ENCODE assay signal across 12 mouse cellular contexts in the genomic region with DNA sequence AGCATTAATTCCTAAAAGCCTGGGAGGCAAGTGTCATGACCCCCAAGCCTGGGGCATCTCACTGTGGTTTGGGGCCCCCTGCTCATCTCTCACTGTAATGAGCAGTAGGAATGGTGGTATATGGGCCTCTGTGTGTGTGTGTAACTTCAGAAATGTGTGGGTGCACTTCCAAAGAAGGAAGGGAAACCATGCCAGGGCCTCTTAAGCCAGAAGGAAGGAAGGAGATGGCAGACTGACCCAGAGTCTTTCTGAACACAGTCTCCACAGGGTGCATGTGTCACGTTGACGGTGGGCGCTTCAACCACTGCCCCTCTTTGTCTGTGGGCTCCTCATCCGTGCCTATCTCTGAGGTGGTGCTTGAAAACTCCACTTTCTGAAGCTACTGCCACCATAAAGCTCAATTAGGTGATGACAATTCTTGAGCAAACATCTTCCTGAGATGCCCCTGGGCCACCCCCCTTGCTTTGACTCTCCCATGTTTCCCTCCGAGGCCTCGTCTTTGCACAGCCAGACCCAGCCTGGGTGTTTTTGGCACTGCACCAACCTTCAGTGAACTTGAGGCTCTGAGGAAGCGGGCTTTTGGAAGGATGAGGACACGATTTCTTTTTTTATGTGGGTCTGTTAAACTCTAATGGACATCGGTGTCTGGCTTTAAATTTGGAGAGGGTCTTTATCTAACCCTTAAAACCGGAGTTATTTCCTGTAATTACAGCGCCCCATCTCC. TPM values are rescaled to one million over a fixed set of nuclear protein-coding genes. Genes with fewer than 3 reads are reported as not detected.
A peak's percentile ranks its signal among the peaks of the same experiment; 100 is the strongest.
DNase-seq lines count a peak whose midpoint lies in the region; ATAC-seq lines count a peak whose summit lies in the region.
"Had no signal": no experiment of that assay in that cellular context is flagged by ENCODE, and none has a peak within 500 bp of the region (broad histone marks: within the 10 kb centered on the region; RNA-seq: fewer than 3 reads in every experiment).

No protein-coding gene starts in this region.

- no peaks in the 10 kb centered on the region for H3K27me3 ChIP-seq in hindbrain, embryonic 10.5 days (ENCODE audit: insufficient read depth, poor library complexity, severe bottlenecking)
- H3K27me3 ChIP-seq in hindbrain, embryonic 11.5 days (ENCODE audit: control insufficient read depth, insufficient read depth, low read length), result no peaks in the 10 kb centered on the region
- H3K27me3 ChIP-seq in embryonic facial prominence, embryonic 15.5 days, result no peaks in the 10 kb centered on the region
- H3K27me3 ChIP-seq in hindbrain, embryonic 15.5 days, result no peaks in the 10 kb centered on the region

- 70% methylated on average over 11 of the region's 11 CpGs for WGBS in hindbrain, embryonic 10.5 days
- 71% methylated on average over 11 of the region's 11 CpGs for WGBS in hindbrain, embryonic 11.5 days
- WGBS in embryonic facial prominence, embryonic 15.5 days, result 50% methylated on average over 11 of the region's 11 CpGs
- WGBS in hindbrain, embryonic 15.5 days, result 43% methylated on average over 11 of the region's 11 CpGs

- no peaks in the 10 kb centered on the region for H3K9me3 ChIP-seq in hindbrain, embryonic 10.5 days
- H3K9me3 ChIP-seq in hindbrain, embryonic 11.5 days (ENCODE audit: control insufficient read depth, low read length), result no peaks in the 10 kb centered on the region
- H3K9me3 ChIP-seq in embryonic facial prominence, embryonic 15.5 days (replicated peaks), result no peaks in the 10 kb centered on the region
- no peaks in the 10 kb centered on the region for H3K9me3 ChIP-seq in hindbrain, embryonic 15.5 days
- H3K9me3 ChIP-seq: liver, embryonic 13.5 days had no signal

- peaks cover 100% of the 10 kb centered on the region for H3K4me1 ChIP-seq in hindbrain, embryonic 10.5 days (replicated peaks)
- H3K4me1 ChIP-seq in hindbrain, embryonic 11.5 days (replicated peaks; ENCODE audit: control insufficient read depth, insufficient read depth, low read length), result peaks cover 44% of the 10 kb centered on the region
- peaks cover 95% of the 10 kb centered on the region for H3K4me1 ChIP-seq in embryonic facial prominence, embryonic 15.5 days
- H3K4me1 ChIP-seq in hindbrain, embryonic 15.5 days (replicated peaks), result peaks cover 94% of the 10 kb centered on the region

- peaks cover 99% of the 10 kb centered on the region for H3K36me3 ChIP-seq in hindbrain, embryonic 10.5 days
- H3K36me3 ChIP-seq in hindbrain, embryonic 11.5 days (ENCODE audit: control insufficient read depth, insufficient read depth, low read length), result no peaks in the 10 kb centered on the region
- no peaks in the 10 kb centered on the region for H3K36me3 ChIP-seq in embryonic facial prominence, embryonic 15.5 days
- H3K36me3 ChIP-seq in hindbrain, embryonic 15.5 days, result no peaks in the 10 kb centered on the region
- H3K36me3 ChIP-seq: liver, embryonic 13.5 days had no signal

- peak overlapping the region; percentile 81; the same call in 1 of the 2 replicates for H3K27ac ChIP-seq in hindbrain, embryonic 10.5 days
- H3K27ac ChIP-seq in hindbrain, embryonic 11.5 days (ENCODE audit: low read depth, low read length), result no peak overlapping the region
- peak overlapping the region; percentile 44; the same call in 1 of the 2 replicates for H3K27ac ChIP-seq in embryonic facial prominence, embryonic 15.5 days (replicated peaks)
- peak overlapping the region; percentile 54 for H3K27ac ChIP-seq in hindbrain, embryonic 15.5 days (replicated peaks)
- H3K27ac ChIP-seq: kidney, postnatal 0 days; liver, embryonic 13.5 days had no signal

- DNase-seq in hindbrain, embryonic 10.5 days (ENCODE audit: low spot score), result no peak
- no peak for DNase-seq in hindbrain, embryonic 11.5 days (ENCODE audit: low spot score)
- DNase-seq in brain, adult 2 months (ENCODE audit: low read depth, low spot score), result peak; percentile 42
- DNase-seq in frontal cortex, postnatal 10 days (ENCODE audit: low spot score in 2 of 2), result no peak
- DNase-seq in right cerebral cortex, postnatal 36 days (ENCODE audit: low spot score in 2 of 2), result no peak
- DNase-seq: adrenal gland, adult 8-10 months; cerebellum, postnatal 25 days; liver, embryonic 13.5 days had no signal

- no peak for ATAC-seq in hindbrain, embryonic 11.5 days (ENCODE audit: low FRiP score)
- ATAC-seq in embryonic facial prominence, embryonic 15.5 days (ENCODE audit: insufficient number of reproducible peaks, low FRiP score, low TSS enrichment, low read depth), result no peak
- ATAC-seq in hindbrain, embryonic 15.5 days (ENCODE audit: low FRiP score, low read depth), result no peak
- ATAC-seq in erythroblast, adult 5-6 weeks (replicated peaks; ENCODE audit: low FRiP score, poor library complexity, severe bottlenecking), result no peak

- H3K4me3 ChIP-seq in hindbrain, embryonic 10.5 days, result peak overlapping the region; percentile 99; the same call in 1 of the 2 replicates
- H3K4me3 ChIP-seq in hindbrain, embryonic 11.5 days (ENCODE audit: low read depth, low read length), result no peak overlapping the region
- no peak overlapping the region for H3K4me3 ChIP-seq in embryonic facial prominence, embryonic 15.5 days (replicated peaks)
- H3K4me3 ChIP-seq in hindbrain, embryonic 15.5 days, result no peak overlapping the region
- H3K4me3 ChIP-seq: liver, embryonic 13.5 days had no signal

- no peak overlapping the region for H3K9ac ChIP-seq in hindbrain, embryonic 11.5 days (ENCODE audit: low read depth, low read length)
- no peak overlapping the region for H3K9ac ChIP-seq in embryonic facial prominence, embryonic 15.5 days
- H3K9ac ChIP-seq in hindbrain, embryonic 15.5 days, result no peak overlapping the region
- H3K9ac ChIP-seq: liver, embryonic 13.5 days had no signal

- no peak overlapping the region; the same call in 1 of the 2 replicates for H3K4me2 ChIP-seq in hindbrain, embryonic 11.5 days (replicated peaks; ENCODE audit: low read depth, low read length)
- H3K4me2 ChIP-seq in embryonic facial prominence, embryonic 15.5 days (replicated peaks), result 0 out of 2 replicates have a peak overlapping the region, but pooled peaks have one; percentile 1
- peak overlapping the region; percentile 88 for H3K4me2 ChIP-seq in hindbrain, embryonic 15.5 days
- H3K4me2 ChIP-seq: liver, embryonic 13.5 days had no signal

RNA-seq across cellular contexts. Expression of gene Mn1, which starts 14.0 kb away (rescaled TPM):
- 55.9 and 65.1 TPM in 2 replicates for polyA plus RNA-seq in hindbrain, embryonic 10.5 days (2016; fragmentation: Nextera tagmentation; extraction: Ambion mirVana)
- 41.9 and 42.5 TPM in 2 replicates for polyA plus RNA-seq in hindbrain, embryonic 11.5 days (2014; fragmentation: Nextera tagmentation; extraction: Ambion mirVana)
- 34.1 and 39.3 TPM in 2 replicates for polyA plus RNA-seq in embryonic facial prominence, embryonic 15.5 days (2015; fragmentation: Nextera tagmentation; extraction: Ambion mirVana)
- polyA plus RNA-seq in hindbrain, embryonic 15.5 days (2015; fragmentation: Nextera tagmentation; extraction: Ambion mirVana), result 38.7 and 40.3 TPM in 2 replicates
- total RNA-seq in erythroblast, adult 5-6 weeks (2015; ENCODE audit: low replicate concordance), result 0.21 TPM in 1 of 2 replicates, not detected in the other
- total RNA-seq in erythroblast, adult 5-6 weeks (2017; ENCODE audit: low replicate concordance), result 0.14 TPM in 1 of 2 replicates, not detected in the other
